Mouse (Mus musculus) spleen, adult 2 months (tissue): Measurements from ENCODE around the gene Naa15.

Source experiments
- CTCF ChIP-seq: fragments of 200-500 bp; IDR thresholded peaks from 2 replicates; pipeline ENCODE4 v1.5.1; 2011; ENCODE audit warnings: mild to moderate bottlenecking, inconsistent platforms; ENCODE audit not compliant: insufficient read depth, insufficient read length, insufficient replicate concordance; ENCODE audit errors: extremely low read depth
- POLR2A ChIP-seq: fragments of 200-500 bp; IDR thresholded peaks from 2 replicates; pipeline ENCODE4 v1.6.1; 2011; ENCODE audit warnings: low read depth, low read length, inconsistent platforms

GRCm38 (mm10) chr3:51372883-51373282 is 42.1 kb upstream of the Naa15 start:
- TF ChIP-seq POLR2A = no peak
- no peak for TF ChIP-seq CTCF
